Comparison of ENCODE assay signal across 25 mouse cellular contexts in genomic region chr5:66071722-66072121, GRCm38 (mm10).
DNase-seq lines count a peak whose midpoint lies in the region; ATAC-seq and TF ChIP-seq lines count a peak whose summit lies in the region.
"Had no signal": no experiment of that assay in that cellular context is flagged by ENCODE, and none has a peak within 500 bp of the region (broad histone marks: within the 10 kb centered on the region; RNA-seq: fewer than 3 reads in every experiment).

No protein-coding gene starts in this region.

- no peak overlapping the region for H3K4me3 ChIP-seq in lung, postnatal 0 days (ENCODE audit: low read depth, low read length)
- no peak overlapping the region for H3K4me3 ChIP-seq in macrophage (ENCODE audit: inconsistent target)
- no peak overlapping the region for H3K4me3 ChIP-seq in stomach, postnatal 0 days (ENCODE audit: low read depth, low read length)
- H3K4me3 ChIP-seq: embryonic facial prominence, embryonic 15.5 days; hindbrain, embryonic 10.5 days; limb, embryonic 10.5 days; megakaryocyte, embryonic 14.5 days; myocyte; neural tube, embryonic 13.5 days had no signal

- no peak overlapping the region for H3K4me2 ChIP-seq in lung, postnatal 0 days (replicated peaks; ENCODE audit: low read depth, low read length)
- H3K4me2 ChIP-seq in stomach, postnatal 0 days (replicated peaks; ENCODE audit: low read depth), result no peak overlapping the region
- H3K4me2 ChIP-seq: embryonic facial prominence, embryonic 15.5 days; heart, embryonic 11.5 days; neural tube, embryonic 13.5 days had no signal

- no peak overlapping the region for H3K27ac ChIP-seq in lung, postnatal 0 days (ENCODE audit: low read length)
- H3K27ac ChIP-seq in macrophage, result peak overlapping the region; percentile 1; the same call in 1 of the 2 replicates
- peak overlapping the region; percentile 54; the same call in 1 of the 2 replicates for H3K27ac ChIP-seq in stomach, postnatal 0 days (replicated peaks)
- H3K27ac ChIP-seq: embryonic facial prominence, embryonic 15.5 days; hindbrain, embryonic 10.5 days; kidney, postnatal 0 days; limb, embryonic 10.5 days; neural tube, embryonic 13.5 days had no signal

- no peak overlapping the region for H3K9ac ChIP-seq in lung, postnatal 0 days (replicated peaks; ENCODE audit: low read depth)
- H3K9ac ChIP-seq in stomach, postnatal 0 days (ENCODE audit: low read length), result no peak overlapping the region
- H3K9ac ChIP-seq: embryonic facial prominence, embryonic 15.5 days; neural tube, embryonic 13.5 days had no signal

- no peak for ATAC-seq in lung, postnatal 0 days
- no peak for ATAC-seq in stomach, postnatal 0 days (ENCODE audit: low FRiP score, low TSS enrichment)
- ATAC-seq: forebrain, embryonic 14.5 days; hindbrain, embryonic 16.5 days had no signal

- 67% methylated on average over 8 of the region's 8 CpGs for WGBS in lung, postnatal 0 days
- WGBS in macrophage (ENCODE audit: missing documents), result 23% methylated on average over 7 of the region's 8 CpGs
- WGBS in stomach, postnatal 0 days, result 70% methylated on average over 8 of the region's 8 CpGs

- peak; percentile 21 for DNase-seq in lung, postnatal 36 days
- no peak for DNase-seq in lung, postnatal 0 days (ENCODE audit: low spot score)
- peak; percentile 13 for DNase-seq in MEL-GATA-1-ER (ENCODE audit: extremely low read depth, low read depth)
- peak; percentile 75 for DNase-seq in stomach, postnatal 0 days (ENCODE audit: low spot score)
- no peak for DNase-seq in layer of hippocampus, adult 9-10 months (ENCODE audit: low spot score)
- no peak for DNase-seq in left cerebral cortex, postnatal 36 days (ENCODE audit: low spot score in 2 of 2)
- DNase-seq: adrenal gland, postnatal 25 days; cerebellum, adult 9-10 months; kidney, adult 11 months; liver; lung, postnatal 10 days; midbrain, embryonic 14.5 days; retina, postnatal 1 day; thymus, postnatal 36 days had no signal

- TF ChIP-seq CTCF in lung, postnatal 0 days (IDR thresholded peaks at IDR 0.05), result no peak
- TF ChIP-seq CTCF in stomach, postnatal 0 days (IDR thresholded peaks at IDR 0.05; ENCODE audit: low read depth), result no peak

- TF ChIP-seq EP300 in lung, postnatal 0 days (IDR thresholded peaks at IDR 0.05), result no peak
- TF ChIP-seq EP300 in stomach, postnatal 0 days (optimal IDR thresholded peaks at IDR 0.05), result no peak

- no peaks in the 10 kb centered on the region for H3K27me3 ChIP-seq in lung, postnatal 0 days (replicated peaks; ENCODE audit: insufficient read depth, low read length)
- no peaks in the 10 kb centered on the region for H3K27me3 ChIP-seq in stomach, postnatal 0 days (ENCODE audit: control insufficient read depth, insufficient read depth, low read length)
- H3K27me3 ChIP-seq: embryonic facial prominence, embryonic 15.5 days; megakaryocyte, embryonic 14.5 days had no signal

- H3K9me3 ChIP-seq in lung, postnatal 0 days (ENCODE audit: low read length), result no peaks in the 10 kb centered on the region
- H3K9me3 ChIP-seq in stomach, postnatal 0 days (ENCODE audit: control insufficient read depth, low read length), result no peaks in the 10 kb centered on the region
- H3K9me3 ChIP-seq: embryonic facial prominence, embryonic 15.5 days; hindbrain, embryonic 10.5 days; limb, embryonic 10.5 days; megakaryocyte, embryonic 14.5 days; neural tube, embryonic 13.5 days had no signal

- peaks cover 93% of the 10 kb centered on the region for H3K79me2 ChIP-seq in macrophage (ENCODE audit: inconsistent target)

- peaks cover 3% of the 10 kb centered on the region; the same call in 1 of the 2 replicates for H3K4me1 ChIP-seq in lung, postnatal 0 days (ENCODE audit: insufficient read depth, low read depth, low read length)
- H3K4me1 ChIP-seq in stomach, postnatal 0 days (replicated peaks; ENCODE audit: control insufficient read depth, insufficient read depth), result no peaks in the 10 kb centered on the region

- intact Hi-C loops in left cerebral cortex, postnatal 36 days (cut with DNase I), result no loop called here

- H3K36me3 ChIP-seq in lung, postnatal 0 days (ENCODE audit: insufficient read depth, low read length), result no peaks in the 10 kb centered on the region
- H3K36me3 ChIP-seq in macrophage (ENCODE audit: inconsistent target), result no peaks in the 10 kb centered on the region
- no peaks in the 10 kb centered on the region for H3K36me3 ChIP-seq in stomach, postnatal 0 days (ENCODE audit: control insufficient read depth, insufficient read depth, low read length)
- H3K36me3 ChIP-seq: embryonic facial prominence, embryonic 15.5 days; hindbrain, embryonic 10.5 days; limb, embryonic 10.5 days; neural tube, embryonic 13.5 days had no signal

Comparison
In these comparisons a context has a peak if more than half of its experiments do, and no peak if none do; other contexts are left out.
1. DNase-seq: peak in lung, postnatal 36 days (single experiment), MEL-GATA-1-ER (single experiment) and stomach, postnatal 0 days (single experiment); none in lung, postnatal 0 days (single experiment), layer of hippocampus, adult 9-10 months (single experiment) and left cerebral cortex, postnatal 36 days (0 of 2).